Mouse (Mus musculus) layer of hippocampus, adult 11-12 months (tissue): ENCODE results near the gene Mylpf.
"Not testable (repeated sequence)": the region's sequence is repeated elsewhere in the genome, so short reads cannot be mapped to it uniquely, and the experiment has no call there.

ENCODE experiments used
- DNase-seq: peaks from one replicate; pipeline ENCODE4 v3.0.0; 2022; ENCODE audit warnings: low spot score

Mylpf gene

DNA sequence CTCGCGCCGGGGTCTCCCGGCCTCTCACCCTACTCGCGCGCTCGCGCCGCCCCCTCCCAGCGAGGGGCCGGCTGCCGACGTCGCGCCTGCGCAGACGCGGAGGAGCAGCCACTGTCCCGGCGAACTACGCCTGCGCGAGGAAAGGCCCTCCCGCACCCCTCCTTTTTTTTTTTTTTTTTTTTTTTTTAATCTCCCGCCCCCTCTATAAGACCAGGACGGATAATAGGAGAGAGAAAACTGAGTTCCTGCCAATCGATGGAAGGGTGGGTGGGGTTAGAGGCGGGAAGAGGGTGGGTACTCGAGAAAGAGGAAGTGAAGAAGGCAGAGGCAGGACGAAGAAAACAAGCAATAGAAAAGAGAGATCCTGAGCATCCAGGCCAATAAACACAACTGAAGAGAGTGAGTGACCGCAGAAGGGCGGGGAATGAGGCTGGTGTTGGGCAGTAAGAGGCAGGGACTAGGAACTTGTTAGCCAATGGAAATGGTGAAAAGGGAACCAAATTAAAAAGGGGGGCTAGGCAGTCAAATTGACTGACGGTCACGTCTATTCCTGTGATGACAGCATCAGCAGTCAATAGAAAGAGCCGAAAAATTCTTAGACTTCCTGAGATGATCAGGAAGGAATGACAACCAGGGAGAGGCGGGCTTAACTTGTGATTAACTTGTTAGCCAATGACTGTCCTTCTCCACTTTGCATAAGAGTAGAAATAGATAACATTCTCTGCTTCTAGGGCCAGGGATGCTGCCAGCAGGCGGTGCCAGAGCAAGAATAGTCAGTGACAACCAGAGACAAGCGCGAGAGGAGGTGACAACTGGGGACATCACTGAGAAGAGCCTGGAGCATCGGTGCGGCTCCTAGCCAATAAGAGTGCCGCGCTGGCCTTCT lies at the start of gene Mylpf:
TSS of gene Mylpf (plus strand) at position 338 of the 886 bp plus-strand sequence.
- DNase-seq: peak; percentile 96

DNA sequence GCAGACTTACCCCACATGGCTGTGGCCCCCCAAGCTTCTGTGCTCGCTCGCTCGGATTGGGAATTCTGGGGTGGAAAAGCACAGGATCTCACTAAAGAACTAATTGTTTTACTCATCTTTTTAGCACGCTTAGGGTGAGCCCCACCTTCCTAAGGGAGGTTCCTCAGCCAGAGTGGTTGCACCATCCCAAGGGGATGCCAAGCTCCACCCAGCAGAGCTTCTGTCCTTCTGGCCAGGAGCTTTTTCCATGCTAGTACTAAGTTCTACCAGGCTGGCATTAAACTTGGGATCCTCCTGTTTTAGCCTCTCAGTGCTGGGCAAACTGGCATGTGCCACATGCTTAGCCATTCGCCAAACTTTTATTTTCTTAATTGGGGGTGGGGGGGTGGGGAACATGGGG lies 46.1 kb upstream of the Mylpf start:
- no peak for DNase-seq

DNA sequence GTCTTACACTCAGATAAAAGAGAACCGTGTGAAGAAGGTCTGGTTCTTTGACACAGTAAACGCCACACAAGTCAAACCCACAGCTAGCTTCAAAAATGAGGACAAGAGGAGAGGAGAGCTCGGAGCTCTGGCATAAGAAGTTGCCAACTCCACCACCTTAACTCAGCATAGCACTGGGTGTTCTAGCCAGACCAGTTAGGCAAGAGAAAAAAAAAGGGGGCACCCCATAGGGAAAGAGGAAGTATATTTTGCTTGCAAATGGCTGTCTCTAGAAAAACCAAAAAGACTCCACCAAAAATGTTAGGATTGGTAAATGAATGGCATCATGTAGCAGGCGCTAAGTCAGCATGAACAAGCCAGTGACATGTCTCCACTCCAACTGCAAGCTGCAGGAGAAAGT lies 44.7 kb upstream of the Mylpf start:
- no peak for DNase-seq

DNA sequence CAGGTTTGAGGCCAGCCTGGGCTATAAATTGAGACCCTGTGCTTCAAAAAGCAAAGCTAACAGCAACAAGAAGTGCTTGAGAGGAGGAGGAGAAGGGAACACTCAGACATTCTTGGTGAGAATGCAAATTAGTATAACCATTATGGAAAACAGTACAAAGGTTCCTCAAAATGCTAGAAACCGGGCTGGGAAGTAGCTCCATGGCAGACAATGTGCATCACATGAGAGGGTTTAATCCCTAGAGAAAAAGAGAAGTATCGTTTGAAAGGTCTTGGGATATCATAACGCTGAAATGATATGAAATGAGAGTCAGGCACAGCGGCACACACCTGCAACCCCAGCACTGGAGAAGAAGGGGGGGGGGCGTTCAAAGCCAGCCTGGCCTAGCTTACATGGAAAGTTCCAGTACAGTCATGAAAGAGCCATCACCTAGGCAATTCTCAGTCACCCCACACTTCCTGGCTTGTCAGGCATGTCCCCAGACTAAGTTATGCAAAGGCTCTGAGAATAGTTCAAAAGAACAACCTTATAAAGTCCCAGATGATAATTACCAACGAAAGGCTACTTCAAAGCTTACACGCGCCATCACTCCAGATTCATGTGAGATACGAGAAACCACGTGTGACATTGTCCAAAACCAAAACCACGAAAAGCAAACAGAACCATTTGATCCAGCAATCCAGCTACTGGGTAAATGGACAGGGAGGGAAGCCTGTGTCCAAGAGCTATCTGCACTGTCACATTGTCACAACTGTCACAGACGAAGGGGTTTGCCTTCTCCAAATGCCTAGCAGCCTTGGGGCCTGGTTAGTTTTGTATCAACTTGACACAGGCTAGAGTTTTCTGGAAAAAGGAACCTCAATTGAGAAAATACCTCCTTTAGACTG lies 42.8 kb upstream of the Mylpf start:
- DNase-seq: no peak

DNA sequence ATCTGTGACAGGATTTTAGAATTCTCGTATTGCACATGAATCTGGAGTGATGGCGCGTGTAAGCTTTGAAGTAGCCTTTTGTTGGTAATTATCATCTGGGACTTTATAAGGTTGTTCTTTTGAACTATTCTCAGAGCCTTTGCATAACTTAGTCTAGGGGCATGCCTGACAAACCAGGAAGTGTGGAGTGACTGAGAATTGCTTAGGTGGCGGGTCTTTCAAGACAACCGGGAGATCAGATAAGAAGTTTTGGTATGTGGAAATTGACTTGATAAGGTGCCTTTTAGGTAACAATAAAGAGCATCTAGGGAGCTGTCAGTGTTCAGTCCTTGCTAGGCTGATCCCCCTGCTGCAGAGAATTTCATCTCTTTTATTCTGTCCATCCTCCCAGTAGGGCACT lies 42.2 kb upstream of the Mylpf start:
- DNase-seq: no peak

DNA sequence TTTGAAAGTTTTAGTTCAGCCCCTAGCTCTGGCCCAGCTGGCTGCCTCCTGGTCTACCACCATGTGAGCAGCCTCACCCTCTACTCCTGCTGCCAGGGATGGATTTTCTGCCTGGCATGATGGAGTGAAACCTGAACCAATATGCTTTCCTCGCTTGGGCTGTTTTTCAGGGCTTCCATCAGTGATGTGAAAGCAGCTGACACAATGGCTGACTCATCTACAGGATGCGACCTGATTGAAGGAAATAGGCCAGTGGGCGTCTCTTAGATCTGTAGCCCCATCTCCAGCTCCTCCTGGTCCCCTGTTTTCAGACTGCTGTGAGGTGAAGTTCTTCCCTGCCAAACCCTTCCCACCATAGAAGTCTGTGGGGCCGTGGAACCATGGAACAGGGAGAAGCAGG lies 31.8 kb upstream of the Mylpf start:
- DNase-seq: no peak

DNA sequence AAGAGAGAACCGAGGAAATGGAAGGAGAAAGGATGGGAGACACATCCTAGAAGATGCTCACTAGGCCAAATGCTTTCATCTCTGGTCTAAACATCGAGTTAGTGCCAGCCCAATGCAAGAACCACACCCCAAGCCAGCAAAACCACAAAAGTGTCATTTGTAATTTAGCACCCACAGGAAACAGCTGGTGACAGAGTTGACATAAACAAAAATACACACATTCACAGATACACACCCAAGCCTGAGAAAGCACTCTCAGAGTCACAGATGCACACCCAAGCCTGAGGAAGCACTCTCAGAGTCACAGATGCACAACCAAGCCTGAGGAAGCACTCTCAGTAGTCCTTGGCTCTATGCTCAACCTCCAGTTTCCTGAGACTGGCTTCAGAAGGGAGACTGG lies 27.9 kb upstream of the Mylpf start:
- DNase-seq: no peak

DNA sequence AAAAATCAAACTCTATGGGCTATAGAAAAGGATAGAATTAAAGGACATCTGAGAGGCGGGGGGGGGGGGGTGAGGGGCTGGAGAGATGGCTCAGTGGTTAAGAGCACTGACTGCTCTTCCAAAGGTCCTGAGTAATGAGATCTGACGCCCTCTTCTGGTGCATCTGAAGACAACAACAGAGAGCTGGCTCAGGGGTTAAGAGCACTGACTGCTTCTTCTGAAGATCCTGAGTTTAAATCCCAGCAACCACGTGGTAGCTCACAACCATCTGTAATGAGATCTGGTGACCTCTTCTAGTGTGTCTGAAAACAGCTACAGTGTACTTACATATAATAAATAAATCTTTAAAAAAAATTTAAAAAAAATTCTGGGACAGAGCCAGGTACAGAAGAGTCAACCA lies 27.0 kb upstream of the Mylpf start:
- not testable (repeated sequence) for DNase-seq

DNA sequence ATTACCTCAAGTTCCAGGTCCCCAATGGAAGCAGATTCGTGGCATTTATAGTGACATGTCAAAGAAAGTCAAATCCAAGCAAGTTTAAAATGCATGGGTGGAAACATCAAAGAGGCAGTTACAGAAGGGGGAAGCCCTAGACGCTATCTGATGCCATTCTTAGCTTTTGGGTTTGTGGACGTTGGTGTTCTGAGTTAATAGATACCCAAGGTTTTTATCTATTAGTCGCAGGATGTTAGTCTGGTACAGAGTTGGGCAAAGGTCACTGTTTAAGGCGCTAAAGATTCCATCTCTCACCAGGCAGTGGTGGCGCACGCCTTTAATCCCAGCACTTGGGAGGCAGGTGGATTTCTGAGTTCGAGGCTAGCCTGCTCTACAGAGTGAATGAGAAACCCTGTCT lies 25.3 kb upstream of the Mylpf start:
- DNase-seq: no peak

DNA sequence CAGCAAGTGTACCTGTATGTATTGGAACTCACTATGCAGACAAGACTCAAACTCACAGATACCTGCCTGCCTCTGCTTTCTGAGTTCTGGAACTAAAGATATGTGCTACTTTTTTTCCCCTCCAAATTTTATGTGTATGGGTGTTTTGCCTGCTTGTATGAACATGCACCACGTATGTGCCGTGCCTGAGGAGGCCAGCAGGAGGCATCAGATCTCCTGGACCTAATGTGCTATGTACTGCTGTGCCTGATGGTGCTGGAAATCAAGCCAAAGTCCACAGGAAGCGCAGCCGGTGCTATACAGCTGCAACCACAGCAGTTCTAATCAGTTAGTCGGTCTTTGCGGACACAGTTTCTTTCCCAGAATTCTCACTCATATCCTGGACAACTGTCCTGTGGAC lies 24.9 kb upstream of the Mylpf start:
- DNase-seq: no peak

DNA sequence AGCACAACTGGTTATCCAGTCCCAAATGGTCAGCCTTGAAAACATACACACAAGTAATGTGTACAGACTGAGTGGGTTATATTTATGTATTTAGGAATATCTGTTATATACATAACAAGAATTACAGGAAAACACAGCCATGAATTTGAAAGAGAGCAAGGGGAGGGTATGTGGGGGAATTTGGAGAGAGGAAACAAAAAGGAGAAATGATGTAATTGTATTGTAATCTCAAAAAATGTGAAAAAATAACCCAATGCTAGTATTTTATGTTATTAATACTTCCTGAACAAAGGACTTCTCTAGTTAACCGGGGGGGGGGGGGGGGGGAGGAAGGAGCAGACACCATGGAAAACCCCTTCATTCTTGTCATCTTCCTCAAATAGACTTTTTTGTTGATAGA lies 24.0 kb upstream of the Mylpf start:
- no peak for DNase-seq

DNA sequence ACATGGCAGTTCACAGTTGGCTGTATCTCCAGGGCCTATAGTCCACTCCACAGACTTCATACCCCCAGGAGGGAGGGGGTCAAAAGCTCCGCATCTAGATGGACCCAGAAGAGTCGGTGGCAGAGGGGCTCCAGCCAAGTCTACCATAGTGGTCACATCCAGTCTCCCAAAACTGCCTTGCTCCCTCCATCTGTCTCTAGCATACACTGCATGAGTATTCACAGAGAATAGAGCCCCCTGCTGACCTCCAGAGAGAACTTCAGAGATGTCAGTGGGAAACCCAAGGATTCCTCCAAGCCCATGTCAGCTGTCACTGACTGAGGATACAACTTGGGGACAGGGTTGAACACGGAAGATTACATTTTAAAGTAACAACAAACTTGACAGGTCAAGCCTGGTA lies 23.1 kb upstream of the Mylpf start:
- no peak for DNase-seq

DNA sequence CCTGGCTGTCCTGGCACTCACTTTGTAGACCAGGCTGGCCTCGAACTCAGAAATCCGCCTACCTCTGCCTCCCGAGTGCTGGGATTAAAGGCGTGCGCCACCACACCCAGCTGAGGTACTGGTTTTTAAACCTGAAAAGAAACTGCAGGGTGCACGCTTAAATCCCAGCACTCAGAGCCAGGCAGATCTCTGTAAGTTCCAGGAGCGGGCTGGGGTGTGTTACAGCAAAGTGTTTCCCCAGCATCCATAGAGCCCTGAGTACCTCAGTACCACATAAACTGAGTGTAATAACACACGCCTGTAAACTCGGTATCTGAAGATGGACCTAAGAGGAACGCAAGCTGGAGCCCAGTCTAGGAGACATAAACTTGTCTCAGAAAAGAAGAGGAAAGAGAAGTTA lies 21.3 kb upstream of the Mylpf start:
- DNase-seq: no peak

DNA sequence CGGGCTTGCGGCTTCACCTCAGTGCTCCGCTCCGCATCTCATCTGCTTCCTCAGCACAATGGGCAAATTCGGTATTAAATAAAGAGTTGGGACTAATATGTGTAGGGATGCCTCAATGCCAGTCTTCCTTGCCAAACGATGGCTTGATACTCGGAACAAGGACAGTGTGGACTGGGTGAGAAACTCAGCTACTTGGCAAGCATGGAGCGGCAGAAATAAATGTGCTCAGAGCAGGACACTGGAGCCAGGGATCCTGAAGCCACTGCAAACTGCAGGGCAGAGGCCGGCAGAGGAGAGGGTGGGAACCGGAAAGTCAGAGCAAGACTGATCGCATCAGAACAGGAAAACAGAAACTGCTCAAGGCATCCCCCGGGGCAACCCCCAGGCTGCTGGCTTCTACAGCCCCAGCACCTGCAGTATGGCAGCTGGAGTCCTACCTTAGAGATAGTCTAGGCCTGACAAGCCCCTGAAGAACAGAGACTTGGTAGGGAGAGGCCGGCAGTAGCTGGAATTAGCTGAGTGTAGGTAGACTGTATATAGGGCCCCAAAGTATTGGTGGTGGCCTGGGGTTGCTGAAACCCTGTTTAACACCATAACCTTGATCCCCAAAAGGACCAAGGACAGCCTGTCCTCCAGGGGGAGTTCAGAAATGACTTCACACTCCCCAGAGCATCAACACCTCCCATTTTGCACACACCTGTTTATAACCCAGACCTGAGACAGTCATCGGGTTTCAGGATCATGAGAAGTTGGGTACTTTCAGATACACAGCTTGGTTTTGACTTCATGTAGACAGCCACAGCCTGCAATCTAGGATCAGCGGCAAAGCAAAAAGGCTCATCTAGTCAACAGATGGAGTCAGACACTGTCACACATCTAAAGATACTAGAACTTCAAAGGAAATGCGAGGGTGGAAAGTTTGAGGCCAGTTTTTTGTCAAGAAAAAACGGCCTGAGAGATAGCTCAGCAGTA lies 20.1 kb upstream of the Mylpf start:
- DNase-seq: no peak

DNA sequence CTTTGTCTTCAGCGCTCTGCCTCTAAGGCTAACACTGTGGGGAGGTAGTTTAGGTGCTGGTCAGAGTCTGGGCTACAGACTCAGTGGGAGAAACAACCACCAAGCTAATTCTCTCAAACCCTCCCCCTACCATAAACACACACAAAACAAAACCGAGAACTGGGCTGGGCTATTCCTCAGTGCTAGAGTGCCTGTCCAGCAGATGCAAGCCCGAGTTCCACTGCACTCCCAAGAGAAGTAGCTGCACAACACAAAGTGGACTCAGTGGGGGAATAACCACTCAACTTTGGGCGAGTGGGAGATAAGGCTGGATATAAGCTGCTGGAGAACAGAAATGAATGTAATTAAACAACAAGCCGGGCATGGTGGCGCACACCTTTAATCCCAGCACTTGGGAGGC lies 18.0 kb upstream of the Mylpf start:
- no peak for DNase-seq

DNA sequence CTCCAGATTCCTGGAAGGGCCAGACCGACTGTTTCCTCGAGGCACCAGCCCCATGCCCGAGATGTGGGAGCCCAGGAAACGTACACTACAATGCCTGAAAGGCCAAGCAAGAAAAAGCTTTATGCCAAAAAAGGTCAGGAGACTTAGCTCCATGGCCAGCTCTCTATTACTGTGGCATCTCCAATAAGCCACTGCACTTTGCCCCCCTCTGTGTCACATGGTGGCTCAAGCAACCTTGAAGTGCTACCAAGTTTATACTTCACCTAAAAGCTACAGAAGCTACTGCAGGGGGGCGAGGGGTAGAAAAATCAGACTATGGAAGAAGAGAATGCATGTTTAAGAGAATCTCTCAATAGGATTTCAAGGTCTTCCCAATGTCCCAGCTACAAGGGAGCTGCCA lies 15.7 kb upstream of the Mylpf start:
- DNase-seq: no peak

DNA sequence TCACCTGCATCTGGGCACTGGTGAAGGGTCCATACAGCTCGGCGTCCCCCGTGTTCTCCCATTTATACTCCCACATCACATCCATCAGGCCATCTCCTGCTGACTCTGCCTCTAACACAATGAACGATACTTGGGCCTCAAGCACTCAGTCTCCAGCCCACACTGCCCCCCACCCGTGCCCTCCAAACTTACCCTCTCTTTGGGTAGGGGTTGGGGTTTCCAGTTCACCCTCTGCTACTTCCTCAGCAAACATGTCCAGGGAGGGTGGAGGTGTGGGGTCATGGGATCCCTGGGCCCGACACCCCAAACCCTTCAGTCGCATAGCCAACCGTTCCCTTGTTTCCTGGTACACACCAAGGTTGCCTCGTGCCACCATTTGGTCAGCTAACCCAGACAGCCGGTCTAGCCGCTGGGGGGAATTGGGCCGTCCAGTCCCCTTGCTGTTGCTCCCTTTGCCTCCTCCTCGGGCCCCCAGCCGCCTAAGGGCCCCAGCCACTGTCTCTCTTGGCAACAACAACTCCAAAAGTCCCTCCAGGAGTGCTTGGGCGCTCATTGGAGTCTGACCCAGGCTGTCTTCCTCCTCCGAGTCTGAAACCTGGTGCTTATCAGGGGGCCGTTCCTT lies 14.6 kb upstream of the Mylpf start:
- DNase-seq: no peak

DNA sequence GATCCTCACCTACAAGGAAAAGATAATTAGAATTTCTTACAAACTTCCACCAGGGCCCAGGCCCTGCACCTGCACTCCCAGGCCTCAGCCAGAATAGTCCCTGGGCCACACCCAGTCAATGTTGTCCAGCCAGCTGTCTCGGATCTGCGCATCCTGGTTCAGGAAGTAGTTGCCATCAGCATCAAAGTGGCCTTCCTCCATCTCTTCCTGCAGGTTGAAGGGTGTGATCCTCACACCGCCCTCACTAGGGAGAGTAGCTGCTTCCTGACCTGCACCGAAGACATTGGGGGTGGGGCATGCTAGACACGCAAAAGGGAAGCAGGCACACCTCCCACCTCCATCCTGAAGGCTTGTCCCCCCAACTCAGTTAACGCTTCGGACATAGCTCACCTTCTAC lies 14.1 kb upstream of the Mylpf start:
- no peak for DNase-seq

DNA sequence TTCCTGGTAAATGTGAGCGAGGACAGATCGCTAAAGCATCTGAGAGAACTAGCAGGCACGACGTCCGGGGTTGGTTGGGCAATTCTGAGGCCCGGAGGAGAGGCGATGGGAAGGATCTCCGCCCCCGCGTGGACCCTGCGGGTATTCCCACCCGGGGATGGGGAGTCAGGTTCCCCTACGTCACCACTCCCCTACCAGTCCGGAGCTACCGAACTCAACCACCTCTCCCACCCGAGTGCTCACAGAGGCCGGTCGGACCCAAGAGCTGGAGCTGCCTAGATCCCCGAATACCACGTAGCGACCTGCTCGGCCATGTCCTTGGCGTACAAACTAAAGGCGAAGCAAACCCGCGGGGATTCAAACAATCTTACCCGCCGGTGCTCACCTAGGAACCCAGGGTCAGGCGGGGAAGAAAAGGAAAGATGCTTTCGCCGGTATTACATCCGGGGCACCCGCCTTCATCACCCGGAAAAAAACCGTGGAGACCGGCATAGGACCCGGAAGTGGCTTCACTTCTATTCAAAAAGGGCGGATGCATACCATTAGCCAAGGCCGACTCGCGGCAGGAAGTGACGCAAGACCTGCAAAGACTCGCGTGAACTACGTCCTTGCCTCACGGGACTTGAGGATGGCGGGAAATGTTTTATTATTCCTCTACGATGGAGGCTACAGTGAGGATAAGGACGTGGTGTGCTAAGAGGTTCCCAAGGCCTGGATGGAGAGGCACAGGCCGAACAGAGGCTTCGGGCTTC lies 13.0 kb upstream of the Mylpf start, which contains the start of gene Cd2bp2:
TSS of gene Cd2bp2 (minus strand) at position 507 of the 752 bp plus-strand sequence.
- peak; percentile 97 for DNase-seq

DNA sequence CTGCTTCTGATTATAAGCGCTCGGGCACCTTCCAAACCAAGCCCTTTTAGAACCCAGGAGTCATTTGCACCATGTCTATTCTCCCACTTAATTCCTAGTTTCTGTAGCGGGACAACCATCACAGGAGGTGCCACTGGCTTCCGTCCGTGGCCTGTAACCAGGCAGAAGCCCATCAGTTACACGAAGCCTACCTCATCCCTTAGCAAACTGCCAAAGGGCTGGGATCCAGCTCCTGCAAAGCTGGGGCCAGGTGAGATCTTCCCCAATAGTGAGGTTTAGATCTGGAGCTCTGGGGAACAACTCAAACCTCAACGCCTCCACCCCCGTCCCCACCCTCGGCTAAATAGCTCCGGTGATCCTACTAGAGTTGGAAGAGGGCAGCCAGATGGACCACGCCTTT lies 12.2 kb upstream of the Mylpf start:
- DNase-seq: no peak

DNA sequence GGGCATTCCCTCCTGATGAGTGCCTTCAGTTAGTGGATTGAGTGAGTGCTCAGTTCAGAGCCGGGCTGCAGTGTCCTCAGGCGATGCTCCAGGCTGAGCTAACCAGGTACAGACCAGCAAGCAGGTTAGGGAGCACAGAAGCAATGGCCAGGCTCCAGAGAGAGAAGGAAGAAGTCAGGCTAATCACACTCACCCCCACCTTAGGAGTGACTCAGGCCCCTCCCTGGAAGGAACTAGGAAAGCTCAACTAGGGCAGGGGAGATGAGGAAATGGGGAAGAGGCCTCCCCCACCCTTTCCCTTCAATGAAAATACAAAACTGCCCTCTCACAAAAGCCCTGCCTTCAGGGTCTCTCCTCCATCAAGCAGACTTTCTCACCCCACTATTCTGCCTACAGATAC lies 2.1 kb upstream of the Mylpf start:
- DNase-seq: no peak
